8 mouse cellular contexts compared by ENCODE assay signal in genomic region chr1:78537494-78538010, GRCm38 (mm10). TPM values are rescaled to one million over a fixed set of nuclear protein-coding genes. Genes with fewer than 3 reads are reported as not detected.
A peak's percentile ranks its signal among the peaks of the same experiment; 100 is the strongest.
DNase-seq lines count a peak whose midpoint lies in the region; ATAC-seq lines count a peak whose summit lies in the region.

No protein-coding gene starts in this region.

- 12% methylated on average over 16 of the region's 16 CpGs for WGBS in hindbrain, embryonic 10.5 days
- WGBS in lung, embryonic 15.5 days: 16% methylated on average over 16 of the region's 16 CpGs

- no peaks in the 10 kb centered on the region for H3K36me3 ChIP-seq in hindbrain, embryonic 10.5 days
- no peaks in the 10 kb centered on the region for H3K36me3 ChIP-seq in lung, embryonic 15.5 days

- no peaks in the 10 kb centered on the region for H3K9me3 ChIP-seq in hindbrain, embryonic 10.5 days
- no peaks in the 10 kb centered on the region for H3K9me3 ChIP-seq in lung, embryonic 15.5 days

- H3K4me3 ChIP-seq in hindbrain, embryonic 10.5 days: peak overlapping the region; percentile 43
- peak overlapping the region; percentile 40 for H3K4me3 ChIP-seq in lung, embryonic 15.5 days

- 0 out of 2 replicates have a peak, but pooled peaks cover 3% of the 10 kb centered on the region for H3K27me3 ChIP-seq in hindbrain, embryonic 10.5 days (ENCODE audit: insufficient read depth, poor library complexity, severe bottlenecking)
- no peaks in the 10 kb centered on the region for H3K27me3 ChIP-seq in lung, embryonic 15.5 days

- peak overlapping the region; percentile 84 for H3K4me2 ChIP-seq in lung, embryonic 15.5 days

- ATAC-seq in lung, embryonic 15.5 days (ENCODE audit: borderline replicate concordance, extremely low read depth, low FRiP score, low TSS enrichment): peak; percentile 87; the same call in 1 of the 2 replicates
- ATAC-seq in neutrophil, adult 5-6 weeks (ENCODE audit: extremely low read depth, insufficient number of reproducible peaks, low FRiP score, poor library complexity, severe bottlenecking): peak; percentile 93

- peak overlapping the region; percentile 62; the same call in 1 of the 2 replicates for H3K27ac ChIP-seq in hindbrain, embryonic 10.5 days
- H3K27ac ChIP-seq in lung, embryonic 15.5 days: 0 out of 2 replicates have a peak overlapping the region, but pooled peaks have one; percentile 13

- H3K9ac ChIP-seq in lung, embryonic 15.5 days: peak overlapping the region; percentile 46; the same call in 1 of the 2 replicates

- peaks cover 10% of the 10 kb centered on the region for H3K4me1 ChIP-seq in hindbrain, embryonic 10.5 days (replicated peaks)
- H3K4me1 ChIP-seq in lung, embryonic 15.5 days: peaks cover 4% of the 10 kb centered on the region; the same call in 1 of the 2 replicates

- peak; percentile 93 for DNase-seq in Muller cell, postnatal 12 days (ENCODE audit: inconsistent ontology term)
- DNase-seq in cerebellum, adult 8-10 months: peak; percentile 57
- DNase-seq in frontal cortex, adult 2 months (ENCODE audit: extremely low spot score in 1 of 2, low spot score in 1 of 2): peak; percentile 87 to 89
- peak; percentile 55 for DNase-seq in hindbrain, embryonic 10.5 days (ENCODE audit: low spot score)
- peak; percentile 93 for DNase-seq in layer of hippocampus, adult 9-11 months
- peak; percentile 81 for DNase-seq in thymus, postnatal 10 days (ENCODE audit: low spot score in 2 of 2)

RNA-seq across cellular contexts. Expression of gene BC035947, which starts 25.6 kb away (rescaled TPM):
- polyA plus RNA-seq in frontal cortex, adult 2 months (2012; rRNA removed): 0.26 and 0.29 TPM in 2 replicates
- 0.35 and 0.39 TPM in 2 replicates for polyA plus RNA-seq in hindbrain, embryonic 10.5 days (2016; fragmentation: Nextera tagmentation; extraction: Ambion mirVana)
- polyA plus RNA-seq in lung, embryonic 15.5 days (2015; fragmentation: Nextera tagmentation; extraction: Ambion mirVana): 0.06 TPM in 1 of 2 replicates, not detected in the other
- total RNA-seq in neutrophil, adult 5-6 weeks (2017): not detected in 2 replicates

RNA-seq across cellular contexts. Expression of gene Mogat1, which starts 26.8 kb away (rescaled TPM):
- polyA plus RNA-seq in frontal cortex, adult 2 months (2012; rRNA removed): 0.74 and 0.90 TPM in 2 replicates
- polyA plus RNA-seq in hindbrain, embryonic 10.5 days (2016; fragmentation: Nextera tagmentation; extraction: Ambion mirVana): 1.0 TPM in 1 of 2 replicates, not detected in the other
- polyA plus RNA-seq in lung, embryonic 15.5 days (2015; fragmentation: Nextera tagmentation; extraction: Ambion mirVana): 0.27 and 0.44 TPM in 2 replicates
- total RNA-seq in neutrophil, adult 5-6 weeks (2017): 1.6 TPM in 1 of 2 replicates, not detected in the other

RNA-seq across cellular contexts. Expression of gene Farsb, which starts 48.9 kb away (rescaled TPM):
- polyA plus RNA-seq in frontal cortex, adult 2 months (2012; rRNA removed): 52.1 and 52.2 TPM in 2 replicates
- 123 and 131 TPM in 2 replicates for polyA plus RNA-seq in hindbrain, embryonic 10.5 days (2016; fragmentation: Nextera tagmentation; extraction: Ambion mirVana)
- polyA plus RNA-seq in lung, embryonic 15.5 days (2015; fragmentation: Nextera tagmentation; extraction: Ambion mirVana): 126 and 129 TPM in 2 replicates
- total RNA-seq in neutrophil, adult 5-6 weeks (2017): 28.6 and 29.2 TPM in 2 replicates

Comparison
In these comparisons a context has a peak if more than half of its experiments do, and no peak if none do; other contexts are left out.
1. Peak in every context shown above with its lines: DNase-seq, ATAC-seq, H3K4me3 ChIP-seq and H3K27ac ChIP-seq.